Comparison of ENCODE assay signal across 8 mouse cellular contexts in genomic region chr5:124724997-124725396, GRCm38 (mm10). TPM values are rescaled to one million over a fixed set of nuclear protein-coding genes. Genes with fewer than 3 reads are reported as not detected.
A peak's percentile ranks its signal among the peaks of the same experiment; 100 is the strongest.
DNase-seq lines count a peak whose midpoint lies in the region; ATAC-seq and TF ChIP-seq lines count a peak whose summit lies in the region.

Gene Dnah10 (plus strand): TSS chr5:124725085.

- peak; percentile 38 to 55 for DNase-seq in cerebellum, postnatal 14 days
- no peak for DNase-seq in cerebellum, adult 18-20 months
- DNase-seq in ES-CJ7 (ENCODE audit: low read depth, low spot score): peak; percentile 20
- peak; percentile 16 for DNase-seq in forebrain, postnatal 0 days
- DNase-seq in left cerebral cortex, postnatal 25 days (ENCODE audit: low spot score in 2 of 2): peak; percentile 40 to 61
- peak; percentile 70 for DNase-seq in retina, postnatal 1 day
- no peak for DNase-seq in T-cell, adult 2 months (ENCODE audit: low spot score)
- DNase-seq in spleen, postnatal 14 days (ENCODE audit: low spot score in 2 of 2): no peak

- no peaks in the 10 kb centered on the region for H3K9me3 ChIP-seq in forebrain, postnatal 0 days (ENCODE audit: low read length)

- peak within 1 kb of the TSS; percentile 37; the same call in 1 of the 2 replicates for H3K4me2 ChIP-seq in forebrain, postnatal 0 days (ENCODE audit: low read depth)

- WGBS in forebrain, postnatal 0 days: 7% methylated on average over 29 of the region's 29 CpGs

- H3K27ac ChIP-seq in forebrain, postnatal 0 days (ENCODE audit: low read depth, low read length): no peak within 1 kb of the TSS

- TF ChIP-seq CTCF in forebrain, postnatal 0 days (IDR thresholded peaks at IDR 0.05; ENCODE audit: low read depth): no peak

- peak within 1 kb of the TSS; percentile 22; the same call in 1 of the 2 replicates for H3K9ac ChIP-seq in forebrain, postnatal 0 days

- no peaks in the 10 kb centered on the region for H3K27me3 ChIP-seq in forebrain, postnatal 0 days (ENCODE audit: insufficient read depth, low read length)

- no peaks in the 10 kb centered on the region for H3K4me1 ChIP-seq in forebrain, postnatal 0 days (ENCODE audit: insufficient read depth)

- H3K36me3 ChIP-seq in forebrain, postnatal 0 days (ENCODE audit: insufficient read depth): peaks cover 32% of the 10 kb centered on the region

- intact Hi-C loops in left cerebral cortex, postnatal 25 days (cut with DNase I): no loop called here

- peak; percentile 83 for ATAC-seq in forebrain, postnatal 0 days

- H3K4me3 ChIP-seq in forebrain, postnatal 0 days (ENCODE audit: low read depth, low read length): 0 out of 2 replicates have a peak within 1 kb of the TSS, but pooled peaks have one; percentile 7

RNA-seq across cellular contexts. Expression of gene Dnah10, which starts in this region (rescaled TPM):
- 1.0 and 1.2 TPM in 2 replicates for total RNA-seq in forebrain, postnatal 0 days (2014; rRNA removed)
- polyA plus RNA-seq in forebrain, postnatal 0 days (2015; fragmentation: Nextera tagmentation; extraction: Ambion mirVana): 0.11 and 0.30 TPM in 2 replicates
- total RNA-seq in left cerebral cortex, postnatal 25 days (2021): 1 to 10 TPM in 1 of 2 experiments, under 1 TPM in 1; 0.60 to 1.1 TPM

Comparison
In these comparisons a context has a peak if more than half of its experiments do, and no peak if none do; other contexts are left out.
1. DNase-seq: peak in cerebellum, postnatal 14 days (2 of 2), ES-CJ7 (single experiment), forebrain, postnatal 0 days (single experiment), left cerebral cortex, postnatal 25 days (2 of 2) and retina, postnatal 1 day (single experiment); none in cerebellum, adult 18-20 months (0 of 2), T-cell, adult 2 months (single experiment) and spleen, postnatal 14 days (0 of 2).